Mouse (Mus musculus) forebrain, embryonic 12.5 days (tissue): ENCODE measurements around the gene Rab38. TPM values are rescaled to one million over a fixed set of nuclear protein-coding genes. Genes with fewer than 3 reads are reported as not detected.

Experiments used
- ATAC-seq: fragments of 200-750 bp; cut with Nextera tagmentation; 2 replicates; pipeline ENCODE4 v1.8.0; 2017; ENCODE audit warnings: moderate TSS enrichment; ENCODE audit not compliant: low FRiP score
- H3K27ac ChIP-seq: fragments of 300-500 bp; sonication (generic); 2 replicates; pipeline ENCODE4 v1.5.1; 2016; ENCODE audit warnings: mild to moderate bottlenecking
- H3K27me3 ChIP-seq: fragments of 300-500 bp; sonication (generic); 2 replicates; pipeline ENCODE4 v1.6.1; 2016; ENCODE audit warnings: mild to moderate bottlenecking
- H3K36me3 ChIP-seq: fragments of 300-500 bp; sonication (generic); replicated peaks from 2 replicates; pipeline ENCODE4 v1.6.1; 2016; ENCODE audit warnings: mild to moderate bottlenecking
- H3K4me1 ChIP-seq: fragments of 300-500 bp; sonication (generic); 2 replicates; pipeline ENCODE4 v1.6.1; 2016
- H3K4me2 ChIP-seq: fragments of 300-500 bp; sonication (generic); 2 replicates; pipeline ENCODE4 v1.6.1; 2016; ENCODE audit warnings: mild to moderate bottlenecking, moderate library complexity
- H3K4me3 ChIP-seq: fragments of 300-500 bp; sonication (generic); replicated peaks from 2 replicates; pipeline ENCODE4 v1.5.1; 2016; ENCODE audit warnings: mild to moderate bottlenecking
- H3K9ac ChIP-seq: fragments of 300-500 bp; sonication (generic); 2 replicates; pipeline ENCODE4 v1.6.1; 2016; ENCODE audit warnings: mild to moderate bottlenecking
- H3K9me3 ChIP-seq: fragments of 300-500 bp; sonication (generic); 2 replicates; pipeline ENCODE4 v1.6.1; 2016
- WGBS: fragments of 180-500 bp; shearing (Covaris S2); methylation state at CpG from one replicate; pipeline ENCODE4 v1.1.7; 2016; 5-methylcytosine and 5-hydroxymethylcytosine counted together
- polyA plus RNA-seq: library from polyadenylated mRNA; unstranded; fragments of >200 nt; fragmentation: Nextera tagmentation; extraction: Ambion mirVana; gene quantifications from 2 replicates; pipeline ENCODE4 v1.2.1, GENCODE M21; 2016

The Rab38 gene
- polyA plus RNA-seq, 1 experiment from 2014 or later: 2.1 TPM

DNA sequence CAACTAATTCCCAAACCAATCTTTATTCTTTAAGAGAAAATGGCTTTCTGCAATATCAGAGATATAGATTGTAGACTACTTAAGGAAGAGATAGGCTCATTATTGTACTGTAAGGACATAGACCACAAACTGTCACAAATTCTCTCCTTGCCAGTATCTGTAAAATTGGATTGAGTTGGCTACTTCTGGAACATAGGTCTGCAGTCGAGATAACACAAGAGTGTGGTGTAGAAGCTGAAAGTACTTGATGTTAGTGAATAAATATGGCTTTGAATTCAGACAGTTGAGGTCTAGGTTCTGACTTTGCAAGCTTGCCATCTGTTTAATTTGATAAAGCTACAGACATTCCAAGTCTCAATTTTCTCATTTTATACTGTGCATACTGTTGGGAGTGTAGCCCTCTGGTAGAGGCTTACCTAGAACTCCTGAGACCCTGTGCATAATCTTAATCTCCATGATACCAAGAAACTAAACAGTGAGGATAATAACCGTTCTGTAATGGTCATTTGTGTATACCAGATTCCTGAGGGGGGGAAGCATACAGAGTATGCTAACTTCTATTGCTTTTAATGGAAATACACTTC, 15.3 kb downstream of the Rab38 start:
- H3K4me1 ChIP-seq: no peaks in the 10 kb centered on the region
- no peaks in the 10 kb centered on the region for H3K27me3 ChIP-seq
- H3K27ac ChIP-seq: no peak overlapping the region
- H3K4me3 ChIP-seq: no peak overlapping the region
- no peak overlapping the region for H3K9ac ChIP-seq
- WGBS: 83% methylated on average over 2 of the region's 2 CpGs
- no peaks in the 10 kb centered on the region for H3K9me3 ChIP-seq
- ATAC-seq: no peak
- H3K4me2 ChIP-seq: no peak overlapping the region
- no peaks in the 10 kb centered on the region for H3K36me3 ChIP-seq

DNA sequence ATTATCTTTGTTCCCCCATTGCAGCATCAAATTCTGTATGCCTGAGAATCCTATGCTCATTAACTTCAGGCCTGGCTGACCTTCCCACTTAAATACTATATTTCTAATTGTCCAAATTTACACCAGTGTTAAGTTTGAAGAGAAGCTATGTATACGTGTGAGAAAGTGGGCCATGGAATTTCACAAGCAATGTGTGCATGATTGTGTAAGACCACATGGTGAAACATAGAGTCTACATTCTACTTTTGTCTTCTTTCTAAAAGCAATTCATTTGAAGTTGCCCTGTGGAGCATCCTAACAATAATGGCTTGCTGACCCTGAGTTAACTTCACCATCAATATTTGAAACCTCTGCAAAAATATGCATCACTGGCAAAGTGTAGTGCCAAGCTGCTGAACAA, 23.2 kb downstream of the Rab38 start:
- ATAC-seq: no peak
- no peaks in the 10 kb centered on the region for H3K36me3 ChIP-seq
- H3K27ac ChIP-seq: no peak overlapping the region
- H3K27me3 ChIP-seq: no peaks in the 10 kb centered on the region
- no peak overlapping the region for H3K4me3 ChIP-seq
- H3K9me3 ChIP-seq: no peaks in the 10 kb centered on the region
- no peak overlapping the region for H3K4me2 ChIP-seq
- H3K4me1 ChIP-seq: no peaks in the 10 kb centered on the region
- H3K9ac ChIP-seq: no peak overlapping the region
- 64% methylated on average over 1 of the region's 1 CpGs for WGBS

DNA sequence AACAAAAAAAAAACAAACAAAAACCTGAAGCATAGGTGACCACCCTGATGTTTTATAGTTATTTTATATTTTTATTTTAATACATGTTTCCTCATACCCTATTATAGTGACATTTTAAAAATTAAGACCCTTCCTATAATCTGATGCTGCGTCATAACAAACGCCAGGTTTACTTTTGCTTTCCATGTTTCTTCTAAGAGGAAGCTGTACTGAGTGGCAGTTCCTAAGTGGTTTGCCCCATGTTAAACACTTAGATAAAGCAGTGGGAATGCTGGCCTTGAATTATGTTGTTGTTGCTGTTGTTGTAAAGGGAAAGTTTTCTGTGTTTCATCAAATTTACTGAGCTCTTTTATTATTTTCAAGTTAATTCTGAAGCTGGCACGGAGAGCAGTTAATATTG, 27.8 kb downstream of the Rab38 start:
- no peak for ATAC-seq
- Histone ChIP-seq H3K27ac (no peak overlapping the region), H3K27me3 (no peaks in the 10 kb centered on the region), H3K36me3 (no peaks in the 10 kb centered on the region), H3K4me1 (no peaks in the 10 kb centered on the region), H3K9me3 (no peaks in the 10 kb centered on the region), H3K9ac (no peak overlapping the region), H3K4me3 (no peak overlapping the region), H3K4me2 (no peak overlapping the region)
- WGBS: 92% methylated on average over 3 of the region's 3 CpGs

DNA sequence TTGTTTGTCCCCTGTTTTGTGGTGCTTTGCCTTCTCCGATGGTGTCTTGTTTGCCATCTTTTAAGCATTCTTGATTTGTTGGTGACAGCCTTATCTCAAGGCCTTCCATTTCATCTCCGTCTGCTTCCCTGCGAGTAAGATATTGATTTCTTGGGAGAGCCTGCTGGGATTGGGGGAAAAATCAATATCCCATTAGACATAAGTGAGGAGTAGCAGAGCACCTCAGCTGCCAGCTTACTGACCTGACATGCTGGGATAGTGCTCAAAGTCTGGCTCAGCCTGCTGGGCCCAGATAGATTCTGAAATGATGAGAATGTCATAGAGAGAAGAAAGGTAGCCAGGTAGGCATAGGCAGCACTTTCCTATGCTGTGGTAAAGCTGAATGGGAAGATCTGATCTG, 37.7 kb downstream of the Rab38 start:
- ATAC-seq: no peak; the same call in 1 of the 2 replicates
- H3K27ac ChIP-seq: no peak overlapping the region
- 80% methylated on average over 3 of the region's 3 CpGs for WGBS

DNA sequence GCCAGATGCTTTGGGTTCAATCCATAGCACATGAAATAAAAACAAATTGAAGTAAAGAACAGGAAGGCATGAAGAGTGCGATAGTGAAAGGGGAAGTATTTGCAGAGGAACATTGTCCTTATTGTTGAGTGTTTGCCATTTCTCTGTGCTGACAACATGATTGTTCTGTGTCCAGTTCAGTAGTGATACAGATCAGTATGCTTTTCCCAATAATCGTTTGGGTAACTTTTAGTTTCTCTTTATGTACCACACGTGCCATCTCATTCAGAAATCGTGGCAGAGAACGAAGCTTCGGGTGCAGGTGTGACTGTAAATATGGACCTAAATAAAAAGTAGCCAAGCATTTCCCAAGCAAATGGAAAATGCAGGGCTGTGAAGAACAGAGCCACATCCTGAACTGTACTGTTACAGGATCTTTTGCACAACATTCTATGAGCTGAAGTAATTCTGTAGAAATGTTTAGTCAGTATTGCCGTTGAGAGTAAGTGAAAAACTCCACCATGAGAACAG, 52.1 kb downstream of the Rab38 start:
- WGBS: 96% methylated on average over 7 of the region's 7 CpGs
- no peaks in the 10 kb centered on the region for H3K36me3 ChIP-seq
- no peak overlapping the region for H3K9ac ChIP-seq
- H3K27me3 ChIP-seq: no peaks in the 10 kb centered on the region
- no peak overlapping the region for H3K4me2 ChIP-seq
- no peaks in the 10 kb centered on the region for H3K4me1 ChIP-seq
- no peak overlapping the region for H3K27ac ChIP-seq
- H3K4me3 ChIP-seq: no peak overlapping the region
- H3K9me3 ChIP-seq: no peaks in the 10 kb centered on the region
- no peak for ATAC-seq

More for the DNA sequence above, 37.7 kb downstream of the Rab38 start:
- H3K36me3 ChIP-seq: no peaks in the 10 kb centered on the region
- no peak overlapping the region for H3K4me3 ChIP-seq
- H3K9ac ChIP-seq: no peak overlapping the region
- H3K4me2 ChIP-seq: no peak overlapping the region
- no peaks in the 10 kb centered on the region for H3K27me3 ChIP-seq
- no peaks in the 10 kb centered on the region for H3K9me3 ChIP-seq
- no peaks in the 10 kb centered on the region for H3K4me1 ChIP-seq

DNA sequence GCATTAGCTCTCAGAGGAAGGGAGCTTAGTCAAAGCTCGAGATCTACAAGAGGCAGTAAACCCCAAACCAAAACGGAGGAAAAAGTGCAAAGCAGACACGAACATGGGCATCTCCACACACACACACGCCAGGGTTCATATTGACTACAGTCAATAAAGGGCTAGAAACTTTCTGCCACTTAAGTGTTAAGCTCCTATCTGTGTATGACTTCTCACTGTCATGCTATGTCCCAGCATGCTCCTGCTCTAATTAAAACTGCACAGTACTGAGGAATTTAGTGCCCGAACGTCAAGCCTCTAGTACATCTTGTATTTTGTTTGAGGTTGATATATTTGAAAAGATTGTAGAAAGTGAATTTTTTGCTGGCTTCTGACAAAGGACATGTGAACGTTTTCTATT, 52.6 kb downstream of the Rab38 start:
- ATAC-seq: no peak
- H3K36me3 ChIP-seq: no peaks in the 10 kb centered on the region
- 80% methylated on average over 7 of the region's 7 CpGs for WGBS

DNA sequence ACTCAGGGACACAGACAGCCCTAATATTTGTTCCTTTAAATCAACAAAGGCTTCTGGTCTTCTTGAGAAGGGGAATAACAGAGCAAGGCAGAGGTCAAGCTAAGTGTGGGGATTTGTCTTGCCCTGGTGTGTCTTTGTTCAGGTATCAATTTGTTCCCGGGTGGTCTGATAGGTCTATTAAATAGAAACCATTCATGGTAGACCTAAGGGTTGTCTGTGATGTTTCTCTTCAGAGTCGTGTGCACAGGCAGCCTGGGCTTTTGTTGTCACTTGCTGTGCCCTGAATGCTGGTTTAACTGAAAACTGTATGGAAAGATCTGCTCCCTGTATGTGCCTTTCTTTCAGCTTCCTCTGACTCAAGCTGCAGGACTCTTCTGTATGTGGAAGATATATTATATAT, 60.9 kb downstream of the Rab38 start:
- H3K27me3 ChIP-seq: no peaks in the 10 kb centered on the region
- H3K4me1 ChIP-seq: 0 out of 2 replicates have a peak, but pooled peaks cover 4% of the 10 kb centered on the region
- H3K9me3 ChIP-seq: no peaks in the 10 kb centered on the region
- no peak overlapping the region for H3K9ac ChIP-seq
- ATAC-seq: no peak
- H3K36me3 ChIP-seq: no peaks in the 10 kb centered on the region
- H3K27ac ChIP-seq: no peak overlapping the region
- WGBS: 16% methylated on average over 2 of the region's 2 CpGs
- no peak overlapping the region for H3K4me3 ChIP-seq
- H3K4me2 ChIP-seq: no peak overlapping the region

More for the DNA sequence above, 52.6 kb downstream of the Rab38 start:
- Histone ChIP-seq H3K9ac (no peak overlapping the region), H3K27ac (no peak overlapping the region), H3K4me3 (no peak overlapping the region), H3K27me3 (no peaks in the 10 kb centered on the region), H3K4me1 (no peaks in the 10 kb centered on the region), H3K4me2 (no peak overlapping the region), H3K9me3 (no peaks in the 10 kb centered on the region)

DNA sequence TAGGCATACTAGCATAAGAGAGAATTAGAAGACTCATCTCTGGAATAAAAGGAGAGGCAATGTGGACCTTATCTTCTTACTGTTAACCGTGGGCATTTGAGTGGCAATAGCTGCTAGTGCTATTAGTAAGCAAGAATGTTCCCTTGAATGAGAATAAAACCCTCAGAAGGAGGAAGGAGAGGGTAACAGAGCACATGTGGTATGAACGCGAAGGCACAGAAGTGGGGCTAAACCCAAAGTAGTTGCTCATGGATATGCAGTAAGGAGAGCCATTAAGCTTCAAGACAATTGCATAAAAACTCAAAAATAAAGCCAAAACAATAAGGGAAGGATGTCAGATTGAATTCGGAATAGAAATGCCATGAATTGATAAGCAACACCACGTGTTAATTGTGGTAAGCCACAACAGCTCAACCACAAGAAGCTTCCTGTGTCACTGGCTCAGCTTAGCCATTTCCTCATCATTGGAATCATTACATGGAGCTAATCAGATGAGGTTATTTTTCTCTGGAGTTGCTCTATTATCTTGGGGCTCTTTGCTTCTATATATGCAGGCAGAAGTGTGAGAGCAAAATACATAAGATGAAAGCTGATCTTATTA, 72.2 kb downstream of the Rab38 start:
- no peak for ATAC-seq
- Histone ChIP-seq H3K9me3 (no peaks in the 10 kb centered on the region), H3K27ac (no peak overlapping the region), H3K9ac (no peak overlapping the region), H3K4me1 (no peaks in the 10 kb centered on the region), H3K36me3 (no peaks in the 10 kb centered on the region), H3K27me3 (no peaks in the 10 kb centered on the region), H3K4me3 (no peak overlapping the region), H3K4me2 (no peak overlapping the region)
- WGBS: 88% methylated on average over 5 of the region's 5 CpGs

DNA sequence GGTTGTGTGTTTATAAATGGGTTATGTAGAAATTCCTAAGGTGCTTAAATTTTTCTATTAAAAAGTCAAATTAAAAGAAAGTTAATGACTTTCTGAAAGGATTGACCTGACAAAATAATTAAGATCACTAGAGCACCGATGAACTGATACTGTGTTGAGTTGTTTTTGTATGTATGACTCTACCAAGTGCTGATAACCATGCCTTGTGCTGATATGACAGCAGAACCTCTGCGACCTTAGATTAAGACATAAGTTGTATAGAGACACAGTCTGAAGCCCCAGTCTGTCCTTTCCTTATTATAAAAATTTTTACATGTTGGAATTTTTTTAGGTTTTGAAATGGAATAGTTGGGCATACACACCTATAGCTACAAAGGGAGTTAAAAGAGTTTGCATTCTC, 79.7 kb downstream of the Rab38 start:
- WGBS: 89% methylated on average over 2 of the region's 2 CpGs
- no peak overlapping the region for H3K9ac ChIP-seq
- no peaks in the 10 kb centered on the region for H3K27me3 ChIP-seq

DNA sequence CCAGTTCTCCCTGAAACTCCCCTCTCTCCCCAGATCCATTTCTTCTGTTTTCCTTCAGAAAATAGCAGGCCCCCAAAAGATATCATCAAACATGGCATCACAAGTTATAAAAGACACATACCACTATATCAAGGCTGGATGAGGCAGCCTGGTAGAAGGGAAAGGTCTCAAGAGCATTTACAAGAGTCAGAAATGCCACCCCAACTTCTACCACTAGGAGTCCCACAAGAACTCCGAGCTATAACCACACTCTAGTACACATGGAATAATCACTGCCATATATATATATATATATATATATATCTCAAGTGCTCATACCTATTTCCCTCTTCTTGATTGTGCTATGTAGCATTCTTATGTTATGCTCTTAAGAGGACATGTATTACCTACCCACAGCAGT, 92.4 kb downstream of the Rab38 start:
- no peak overlapping the region for H3K9ac ChIP-seq
- ATAC-seq: no peak
- H3K4me3 ChIP-seq: no peak overlapping the region

More for the DNA sequence above, 79.7 kb downstream of the Rab38 start:
- no peak for ATAC-seq
- no peaks in the 10 kb centered on the region for H3K9me3 ChIP-seq
- H3K4me1 ChIP-seq: no peaks in the 10 kb centered on the region
- H3K27ac ChIP-seq: no peak overlapping the region
- no peak overlapping the region for H3K4me3 ChIP-seq
- no peaks in the 10 kb centered on the region for H3K36me3 ChIP-seq
- H3K4me2 ChIP-seq: no peak overlapping the region

DNA sequence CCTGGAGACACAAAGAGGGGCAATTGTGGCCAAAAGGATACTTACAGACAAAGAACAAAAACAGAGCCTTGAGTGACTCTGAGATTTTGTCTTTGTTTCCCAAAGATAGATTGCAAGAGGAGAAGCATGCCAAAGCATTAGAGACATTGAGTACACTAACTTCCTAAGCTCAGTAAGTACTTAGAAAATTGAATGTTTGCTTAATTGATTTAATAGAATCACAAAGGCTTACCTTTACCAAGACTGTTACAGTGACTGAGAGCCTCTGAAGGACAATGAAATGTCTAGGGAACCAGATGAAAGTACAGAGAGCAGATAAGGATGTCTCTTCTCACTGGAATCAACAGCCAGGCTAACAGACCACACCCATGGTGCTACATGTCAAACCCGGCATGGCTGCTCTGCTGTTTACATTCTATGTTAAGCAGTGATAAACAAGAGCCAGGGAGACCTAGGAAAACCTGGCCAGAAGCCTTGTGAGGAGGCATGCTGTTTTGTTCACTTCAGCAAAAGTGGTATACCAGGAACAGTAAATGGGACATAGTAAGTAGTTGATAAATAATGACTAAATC, 97.1 kb downstream of the Rab38 start:
- H3K9me3 ChIP-seq: no peaks in the 10 kb centered on the region
- no peaks in the 10 kb centered on the region for H3K27me3 ChIP-seq
- no peak overlapping the region for H3K4me3 ChIP-seq
- no peak overlapping the region for H3K27ac ChIP-seq
- no peak for ATAC-seq
- no peaks in the 10 kb centered on the region for H3K4me1 ChIP-seq
- WGBS: 62% methylated on average over 1 of the region's 1 CpGs
- H3K9ac ChIP-seq: no peak overlapping the region
- H3K4me2 ChIP-seq: no peak overlapping the region
- H3K36me3 ChIP-seq: no peaks in the 10 kb centered on the region

More for the DNA sequence above, 92.4 kb downstream of the Rab38 start:
- Histone ChIP-seq H3K4me2 (no peak overlapping the region), H3K27ac (no peak overlapping the region), H3K36me3 (no peaks in the 10 kb centered on the region), H3K4me1 (no peaks in the 10 kb centered on the region), H3K9me3 (no peaks in the 10 kb centered on the region), H3K27me3 (no peaks in the 10 kb centered on the region)
- 95% methylated on average over 1 of the region's 1 CpGs for WGBS

DNA sequence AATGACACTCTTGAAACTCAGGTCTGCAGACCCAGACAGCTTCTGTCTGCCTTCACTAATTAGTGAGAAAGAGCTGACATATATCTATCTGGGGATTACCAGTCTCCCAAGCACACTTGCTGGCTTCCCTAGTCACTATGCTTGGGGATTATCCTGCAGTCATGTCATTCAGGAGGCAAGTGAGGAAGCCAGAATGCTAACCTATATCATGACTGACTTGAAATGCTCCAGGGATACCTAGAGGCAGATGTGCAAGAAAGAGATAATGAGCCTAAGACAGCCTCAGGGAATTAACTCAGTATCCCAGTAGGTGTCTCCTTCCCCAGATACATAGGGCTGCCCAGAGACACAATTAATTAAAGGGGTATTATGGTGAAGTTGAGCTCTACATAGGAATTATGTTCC, 106.1 kb downstream of the Rab38 start:
- Histone ChIP-seq H3K9me3 (no peaks in the 10 kb centered on the region), H3K36me3 (no peaks in the 10 kb centered on the region), H3K9ac (no peak overlapping the region), H3K4me1 (no peaks in the 10 kb centered on the region), H3K27ac (no peak overlapping the region), H3K4me2 (no peak overlapping the region), H3K4me3 (no peak overlapping the region), H3K27me3 (no peaks in the 10 kb centered on the region)
- ATAC-seq: no peak

DNA sequence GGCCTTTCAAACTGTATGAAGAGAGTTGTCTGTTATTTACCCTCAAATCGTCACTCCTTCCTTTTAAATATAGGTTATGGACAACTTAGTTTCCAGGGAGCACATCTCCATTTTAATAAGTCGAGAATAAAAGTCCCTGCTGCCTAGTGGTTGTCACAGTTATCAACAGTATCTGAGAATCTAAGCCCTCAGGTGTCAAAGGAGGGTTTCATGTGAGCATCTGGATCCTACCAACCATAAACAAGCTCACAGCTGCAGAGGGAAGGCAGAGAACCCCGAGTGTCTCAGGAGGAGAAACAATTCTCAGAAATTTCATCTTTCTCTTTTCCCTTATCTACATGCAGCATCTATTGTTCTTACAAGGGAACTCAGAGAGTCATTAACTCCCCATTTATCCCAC, 106.7 kb downstream of the Rab38 start:
- Histone ChIP-seq H3K9me3 (no peaks in the 10 kb centered on the region), H3K4me1 (no peaks in the 10 kb centered on the region), H3K4me2 (no peak overlapping the region), H3K27me3 (no peaks in the 10 kb centered on the region), H3K9ac (no peak overlapping the region), H3K36me3 (no peaks in the 10 kb centered on the region), H3K4me3 (no peak overlapping the region), H3K27ac (no peak overlapping the region)
- WGBS: 87% methylated on average over 3 of the region's 3 CpGs
- ATAC-seq: no peak
